Mouse (Mus musculus): ENCODE results near the gene Ms4a3. TPM values are rescaled to one million over a fixed set of nuclear protein-coding genes. Genes with fewer than 3 reads are reported as not detected.

The Ms4a3 gene
- polyA plus RNA-seq, 1 experiment = not detected

- H3K27ac ChIP-seq (ENCODE audit: control insufficient read depth, insufficient read depth, low read depth, low read length) = no peak overlapping the region
- no peaks in the 10 kb centered on the region for H3K27me3 ChIP-seq (ENCODE audit: control insufficient read depth, insufficient read depth, low read length)
- H3K36me3 ChIP-seq (ENCODE audit: control insufficient read depth, insufficient read depth, low read length) = no peaks in the 10 kb centered on the region
- H3K4me1 ChIP-seq (ENCODE audit: control insufficient read depth, insufficient read depth, low read length) = no peaks in the 10 kb centered on the region
- no peak for TF ChIP-seq CTCF (IDR thresholded peaks at IDR 0.05; ENCODE audit: control insufficient read depth, insufficient read depth, insufficient replicate concordance, low read depth, low read length)
- TF ChIP-seq POLR2A (IDR thresholded peaks at IDR 0.05; ENCODE audit: control insufficient read depth, low read depth, low read length) = no peak
- no peak overlapping the region for H3K4me3 ChIP-seq (ENCODE audit: control insufficient read depth, low read depth, low read length)
Observed at GRCm38 (mm10) chr19:11601349-11601748, 39.3 kb downstream of the Ms4a3 start.

GRCm38 (mm10) chr19:11589891-11590449 lies 50.7 kb downstream of the Ms4a3 start:
- no peak overlapping the region for H3K4me3 ChIP-seq (ENCODE audit: control insufficient read depth, low read depth, low read length)
- H3K27me3 ChIP-seq (ENCODE audit: control insufficient read depth, insufficient read depth, low read length) = no peaks in the 10 kb centered on the region
- no peak overlapping the region for H3K27ac ChIP-seq (ENCODE audit: control insufficient read depth, insufficient read depth, low read depth, low read length)
- no peaks in the 10 kb centered on the region for H3K4me1 ChIP-seq (ENCODE audit: control insufficient read depth, insufficient read depth, low read length)
- H3K36me3 ChIP-seq (ENCODE audit: control insufficient read depth, insufficient read depth, low read length) = no peaks in the 10 kb centered on the region
- no peak for TF ChIP-seq POLR2A (IDR thresholded peaks at IDR 0.05; ENCODE audit: control insufficient read depth, low read depth, low read length)
- TF ChIP-seq CTCF (IDR thresholded peaks at IDR 0.05; ENCODE audit: control insufficient read depth, insufficient read depth, insufficient replicate concordance, low read depth, low read length) = no peak

DNA sequence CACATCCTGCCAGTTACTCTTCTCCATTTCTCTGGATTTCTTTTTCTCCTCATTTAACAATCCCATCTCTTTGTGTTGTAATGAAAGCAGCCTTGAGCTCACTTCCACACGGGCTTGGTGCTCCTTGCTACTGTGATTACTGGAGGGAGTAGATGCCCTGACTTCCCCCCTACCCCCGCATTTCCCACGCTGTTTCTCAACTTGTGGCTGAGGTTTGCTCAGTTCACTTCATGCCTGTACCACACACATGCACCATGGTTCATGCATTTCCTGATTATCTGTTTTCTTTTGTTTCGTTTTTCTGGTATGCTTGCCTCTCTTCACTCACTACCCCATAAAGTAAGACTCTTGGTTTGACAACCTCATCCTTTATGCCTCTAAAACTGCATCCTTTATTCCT lies 51.4 kb downstream of the Ms4a3 start:
- Histone ChIP-seq H3K36me3 (ENCODE audit: control insufficient read depth, insufficient read depth, low read length) (no peaks in the 10 kb centered on the region), H3K4me1 (ENCODE audit: control insufficient read depth, insufficient read depth, low read length) (no peaks in the 10 kb centered on the region)
- TF ChIP-seq POLR2A (IDR thresholded peaks at IDR 0.05; ENCODE audit: control insufficient read depth, low read depth, low read length) (no peak), CTCF (IDR thresholded peaks at IDR 0.05; ENCODE audit: control insufficient read depth, insufficient read depth, insufficient replicate concordance, low read depth, low read length) (no peak)

More for the DNA sequence above, 51.4 kb downstream of the Ms4a3 start:
- H3K4me3 ChIP-seq (ENCODE audit: control insufficient read depth, low read depth, low read length) = no peak overlapping the region
- H3K27ac ChIP-seq (ENCODE audit: control insufficient read depth, insufficient read depth, low read depth, low read length) = no peak overlapping the region
- no peaks in the 10 kb centered on the region for H3K27me3 ChIP-seq (ENCODE audit: control insufficient read depth, insufficient read depth, low read length)

Other genes starting within 250 kb of the Ms4a3 start
- 0.26 TPM in 1 of 2 replicates, not detected in the other for gene Ms4a4c, start 236.1 kb downstream of the Ms4a3 start, polyA plus RNA-seq (2012; rRNA removed)
- 1.9 TPM in 2 replicates for gene Ms4a4b, start 197.3 kb downstream of the Ms4a3 start, polyA plus RNA-seq (2012; rRNA removed)
- 1.1 and 2.3 TPM in 2 replicates for gene Ms4a6c, start 171.5 kb downstream of the Ms4a3 start, polyA plus RNA-seq (2012; rRNA removed)
- 1.9 and 3.8 TPM in 2 replicates for gene Gm8369, start 154.9 kb downstream of the Ms4a3 start, polyA plus RNA-seq (2012; rRNA removed)
- 1.2 and 1.6 TPM in 2 replicates for gene Ms4a6b, start 124.3 kb downstream of the Ms4a3 start, polyA plus RNA-seq (2012; rRNA removed)
- 1.8 and 2.3 TPM in 2 replicates for gene Ms4a4d, start 104.0 kb downstream of the Ms4a3 start, polyA plus RNA-seq (2012; rRNA removed)
- 0.32 and 0.79 TPM in 2 replicates for gene Ms4a6d, start 36.0 kb downstream of the Ms4a3 start, polyA plus RNA-seq (2012; rRNA removed)
- gene Ms4a2, start 17.1 kb downstream of the Ms4a3 start, polyA plus RNA-seq (2012; rRNA removed) = not detected in 2 replicates
- gene Oosp2, start 19.7 kb upstream of the Ms4a3 start, polyA plus RNA-seq (2012; rRNA removed) = not detected in 2 replicates
- gene Oosp1, start 50.3 kb upstream of the Ms4a3 start, polyA plus RNA-seq (2012; rRNA removed) = not detected in 2 replicates
- not detected in 2 replicates for gene Oosp3, start 56.2 kb upstream of the Ms4a3 start, polyA plus RNA-seq (2012; rRNA removed)
- 0.82 and 0.90 TPM in 2 replicates for gene Gif, start 106.7 kb upstream of the Ms4a3 start, polyA plus RNA-seq (2012; rRNA removed)
- 19.5 and 20.4 TPM in 2 replicates for gene Mrpl16, start 129.5 kb upstream of the Ms4a3 start, polyA plus RNA-seq (2012; rRNA removed)
- gene Stx3, start 178.6 kb upstream of the Ms4a3 start, polyA plus RNA-seq (2012; rRNA removed) = 0.61 and 0.87 TPM in 2 replicates
- not detected in 2 replicates for gene Olfr1417, start 198.4 kb upstream of the Ms4a3 start, polyA plus RNA-seq (2012; rRNA removed)
- gene Olfr1418, start 220.2 kb upstream of the Ms4a3 start, polyA plus RNA-seq (2012; rRNA removed) = not detected in 2 replicates
- 0.05 and 0.06 TPM in 2 replicates for gene Olfr1419, start 234.3 kb upstream of the Ms4a3 start, polyA plus RNA-seq (2012; rRNA removed)
- not detected in 2 replicates for gene Olfr1420, start 245.7 kb upstream of the Ms4a3 start, polyA plus RNA-seq (2012; rRNA removed)

Measured in testis, adult 2 months (tissue).